Mouse (Mus musculus) kidney, embryonic 14.5 days (tissue): ENCODE results near the gene Hspa4. TPM values are rescaled to one million over a fixed set of nuclear protein-coding genes. Genes with fewer than 3 reads are reported as not detected.
"Not testable (repeated sequence)": the region's sequence is repeated elsewhere in the genome, so short reads cannot be mapped to it uniquely, and the experiment has no call there.

Experiments used
- ATAC-seq: fragments of 200-750 bp; cut with Nextera tagmentation; 2 replicates; pipeline ENCODE4 v1.8.0; 2017; ENCODE audit warnings: moderate number of reproducible peaks, mild to moderate bottlenecking, moderate TSS enrichment, moderate library complexity; ENCODE audit not compliant: low FRiP score, low TSS enrichment
- H3K27ac ChIP-seq: fragments of 300-500 bp; sonication (generic); 2 replicates; pipeline ENCODE4 v1.5.1; 2014; ENCODE audit warnings: low read depth, mild to moderate bottlenecking, low read length, moderate library complexity, mixed read lengths
- H3K27me3 ChIP-seq: fragments of 300-500 bp; sonication (generic); 2 replicates; pipeline ENCODE4 v1.6.1; 2014; ENCODE audit warnings: mild to moderate bottlenecking, low read length; ENCODE audit not compliant: control insufficient read depth, insufficient read depth
- H3K36me3 ChIP-seq: fragments of 300-500 bp; sonication (generic); 2 replicates; pipeline ENCODE4 v1.6.1; 2014; ENCODE audit warnings: low read length, mixed read lengths; ENCODE audit not compliant: control insufficient read depth, insufficient read depth
- H3K4me1 ChIP-seq: fragments of 300-500 bp; sonication (generic); 2 replicates; pipeline ENCODE4 v1.6.1; 2014; ENCODE audit warnings: low read length, mixed read lengths; ENCODE audit not compliant: control insufficient read depth, insufficient read depth
- H3K4me2 ChIP-seq: fragments of 300-500 bp; sonication (generic); replicated peaks from 2 replicates; pipeline ENCODE4 v1.6.1; 2014; ENCODE audit warnings: low read depth, mild to moderate bottlenecking, low read length
- H3K4me3 ChIP-seq: fragments of 300-500 bp; sonication (generic); 2 replicates; pipeline ENCODE4 v1.5.1; 2014; ENCODE audit warnings: mild to moderate bottlenecking, low read length
- H3K9ac ChIP-seq: fragments of 300-500 bp; sonication (generic); 2 replicates; pipeline ENCODE4 v1.6.1; 2014; ENCODE audit warnings: low read depth, mild to moderate bottlenecking, low read length, moderate library complexity
- H3K9me3 ChIP-seq: fragments of 300-500 bp; sonication (generic); 2 replicates; pipeline ENCODE4 v1.6.1; 2016; ENCODE audit warnings: low read length; ENCODE audit not compliant: control insufficient read depth
- WGBS: fragments of 180-500 bp; shearing (Covaris S2); extraction: QIAGEN DNeasy Blood & Tissue Kit; methylation state at CpG from one replicate; pipeline ENCODE4 v1.1.7; 2014; 5-methylcytosine and 5-hydroxymethylcytosine counted together
- polyA plus RNA-seq: library from polyadenylated mRNA; unstranded; fragments of >200 nt; fragmentation: Nextera tagmentation; extraction: Ambion mirVana; gene quantifications from 2 replicates; pipeline ENCODE4 v1.2.1, GENCODE M21; 2014

The Hspa4 gene
- polyA plus RNA-seq, 1 experiment from 2014 or later: 110 TPM

- ATAC-seq: no peak
- Histone ChIP-seq H3K9ac (no peak overlapping the region), H3K27ac (no peak overlapping the region), H3K27me3 (no peaks in the 10 kb centered on the region), H3K4me3 (no peak overlapping the region), H3K4me1 (no peaks in the 10 kb centered on the region), H3K4me2 (no peak overlapping the region), H3K36me3 (peaks cover 58% of the 10 kb centered on the region), H3K9me3 (no peaks in the 10 kb centered on the region)
- WGBS: 87% methylated on average over 14 of the region's 14 CpGs
These were observed 31.9 kb upstream of the Hspa4 start for GRCm38 (mm10) chr11:53332076-53332680.

DNA sequence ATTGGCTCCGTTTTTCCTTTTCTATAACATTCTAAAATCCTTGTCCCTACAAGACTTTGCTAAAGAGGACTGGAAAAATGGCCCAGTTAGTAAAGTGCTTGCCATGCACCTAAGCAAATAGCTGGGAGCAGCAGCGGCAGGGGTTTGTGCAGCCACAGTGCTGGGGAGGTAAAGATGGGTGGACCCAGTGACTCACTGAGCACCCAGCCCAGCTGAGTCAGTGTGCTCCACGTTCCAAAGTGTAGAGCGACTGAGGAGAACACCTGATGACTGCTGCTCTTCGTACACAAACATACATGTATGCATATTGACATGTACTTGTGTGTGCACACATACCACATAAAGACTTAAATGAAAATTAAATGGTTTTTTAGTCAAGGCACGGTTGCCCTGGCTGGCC, 30.9 kb upstream of the Hspa4 start:
- 93% methylated on average over 6 of the region's 6 CpGs for WGBS
- H3K4me2 ChIP-seq: no peak overlapping the region
- H3K9me3 ChIP-seq: no peaks in the 10 kb centered on the region
- no peak overlapping the region for H3K9ac ChIP-seq
- no peak for ATAC-seq
- no peaks in the 10 kb centered on the region for H3K4me1 ChIP-seq
- no peak overlapping the region for H3K4me3 ChIP-seq
- H3K36me3 ChIP-seq: peaks cover 61% of the 10 kb centered on the region
- H3K27ac ChIP-seq: no peak overlapping the region
- no peaks in the 10 kb centered on the region for H3K27me3 ChIP-seq

GRCm38 (mm10) chr11:53330325-53330724, 30.1 kb upstream of the Hspa4 start:
- no peak overlapping the region for H3K9ac ChIP-seq
- H3K9me3 ChIP-seq: no peaks in the 10 kb centered on the region
- no peak overlapping the region for H3K4me3 ChIP-seq
- peaks cover 3% of the 10 kb centered on the region; the same call in 1 of the 2 replicates for H3K4me1 ChIP-seq
- no peak overlapping the region for H3K4me2 ChIP-seq
- peaks cover 61% of the 10 kb centered on the region for H3K36me3 ChIP-seq
- no peak for ATAC-seq
- H3K27ac ChIP-seq: no peak overlapping the region
- H3K27me3 ChIP-seq: no peaks in the 10 kb centered on the region
- WGBS: 86% methylated on average over 7 of the region's 7 CpGs

GRCm38 (mm10) chr11:53324512-53324968, 24.3 kb upstream of the Hspa4 start, which contains the start of gene Zcchc10:
Zcchc10 (plus strand) TSS chr11:53324679.
- peak within 1 kb of the TSS; percentile 78 for H3K4me2 ChIP-seq
- peak within 1 kb of the TSS; percentile 85 for H3K9ac ChIP-seq
- peak within 1 kb of the TSS; percentile 77 for H3K4me3 ChIP-seq
- no peaks in the 10 kb centered on the region for H3K27me3 ChIP-seq
- H3K27ac ChIP-seq: peak within 1 kb of the TSS; percentile 38; the same call in 1 of the 2 replicates
- peak; percentile 98 for ATAC-seq
- H3K36me3 ChIP-seq: peaks cover 24% of the 10 kb centered on the region
- 0% methylated on average over 21 of the region's 21 CpGs for WGBS
- peaks cover 7% of the 10 kb centered on the region; the same call in 1 of the 2 replicates for H3K4me1 ChIP-seq
- H3K9me3 ChIP-seq: no peaks in the 10 kb centered on the region

- not testable (repeated sequence) for H3K27me3 ChIP-seq, ATAC-seq, H3K4me2 ChIP-seq, H3K4me3 ChIP-seq, H3K9me3 ChIP-seq, H3K9ac ChIP-seq, H3K27ac ChIP-seq, H3K36me3 ChIP-seq, H3K4me1 ChIP-seq
- 92% methylated on average over 13 of the region's 13 CpGs for WGBS
These were observed 19.6 kb upstream of the Hspa4 start for GRCm38 (mm10) chr11:53319867-53320266.

DNA sequence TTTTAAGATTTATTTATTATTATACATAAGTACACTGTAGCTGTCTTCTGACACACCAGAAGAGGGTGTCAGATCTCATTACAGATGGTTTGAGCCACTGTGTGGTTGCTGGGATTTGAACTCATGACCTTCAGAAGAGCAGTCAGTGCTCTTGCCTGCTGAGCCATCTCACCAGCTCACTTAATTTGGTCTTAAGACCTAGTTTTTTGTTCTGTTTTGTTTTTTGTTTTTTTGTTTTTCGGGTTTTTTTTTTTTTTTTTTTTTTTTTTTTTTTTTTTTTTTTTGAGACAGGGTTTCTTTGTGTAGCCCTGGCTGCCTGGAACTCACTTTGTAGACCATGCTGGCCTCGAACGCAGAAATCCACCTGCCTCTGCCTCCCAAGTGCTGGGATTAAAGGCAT, 18.3 kb upstream of the Hspa4 start:
- not testable (repeated sequence) for H3K4me3 ChIP-seq, ATAC-seq, H3K9me3 ChIP-seq, H3K27ac ChIP-seq, H3K27me3 ChIP-seq, H3K36me3 ChIP-seq, H3K4me2 ChIP-seq, H3K4me1 ChIP-seq, H3K9ac ChIP-seq
- 83% methylated on average over 3 of the region's 3 CpGs for WGBS

DNA sequence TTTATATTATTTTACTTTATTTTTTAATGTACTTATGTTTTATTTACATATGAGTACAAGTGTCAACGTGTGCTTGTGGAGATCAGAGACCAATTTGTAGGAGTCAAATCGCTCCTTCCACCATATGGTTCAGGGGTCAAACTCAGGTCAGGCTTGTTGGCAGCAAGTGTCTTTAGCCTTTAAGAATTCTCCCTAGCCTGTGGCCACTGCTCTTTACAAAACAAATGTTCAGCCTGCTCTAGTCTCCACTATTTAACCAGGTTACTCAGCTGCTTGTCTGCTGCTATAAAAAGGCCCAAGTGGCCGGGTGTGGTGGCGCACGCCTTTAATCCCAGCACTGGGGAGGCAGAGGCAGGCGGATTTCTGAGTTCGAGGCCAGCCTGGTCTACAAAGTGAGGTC, 17.8 kb upstream of the Hspa4 start:
- no peak overlapping the region for H3K9ac ChIP-seq

GRCm38 (mm10) chr11:53316996-53317395, 16.7 kb upstream of the Hspa4 start:
- Histone ChIP-seq H3K9ac (no peak overlapping the region), H3K9me3 (no peaks in the 10 kb centered on the region), H3K4me3 (no peak overlapping the region), H3K4me1 (no peaks in the 10 kb centered on the region), H3K27ac (no peak overlapping the region), H3K36me3 (no peaks in the 10 kb centered on the region), H3K27me3 (no peaks in the 10 kb centered on the region), H3K4me2 (no peak overlapping the region)
- WGBS: 45% methylated on average over 6 of the region's 6 CpGs
- ATAC-seq: no peak

More for the DNA sequence above, 17.8 kb upstream of the Hspa4 start:
- no peak overlapping the region for H3K4me3 ChIP-seq
- no peaks in the 10 kb centered on the region for H3K4me1 ChIP-seq
- H3K4me2 ChIP-seq: no peak overlapping the region
- H3K9me3 ChIP-seq: no peaks in the 10 kb centered on the region
- H3K36me3 ChIP-seq: no peaks in the 10 kb centered on the region
- no peaks in the 10 kb centered on the region for H3K27me3 ChIP-seq
- H3K27ac ChIP-seq: no peak overlapping the region
- 64% methylated on average over 7 of the region's 7 CpGs for WGBS
- no peak for ATAC-seq

- no peaks in the 10 kb centered on the region for H3K4me1 ChIP-seq
- H3K27me3 ChIP-seq: no peaks in the 10 kb centered on the region
- no peak overlapping the region for H3K27ac ChIP-seq
- H3K4me3 ChIP-seq: no peak overlapping the region
- no peaks in the 10 kb centered on the region for H3K36me3 ChIP-seq
- WGBS: 21% methylated on average over 1 of the region's 1 CpGs
- H3K9ac ChIP-seq: no peak overlapping the region
- H3K4me2 ChIP-seq: no peak overlapping the region
- no peaks in the 10 kb centered on the region for H3K9me3 ChIP-seq
- ATAC-seq: 0 out of 2 replicates have a peak, but pooled peaks have one; percentile 16
These were observed 14.5 kb upstream of the Hspa4 start for GRCm38 (mm10) chr11:53314770-53315173.
